Comparison of ENCODE assay signal across 8 mouse cellular contexts in genomic region chr2:125246669-125247068, GRCm38 (mm10). TPM values are rescaled to one million over a fixed set of nuclear protein-coding genes. Genes with fewer than 3 reads are reported as not detected.
DNase-seq lines count a peak whose midpoint lies in the region; ATAC-seq and TF ChIP-seq lines count a peak whose summit lies in the region.

No protein-coding gene starts in this region.

- H3K4me3 ChIP-seq in E14TG2a.4 (replicated peaks; ENCODE audit: low read length), result peak overlapping the region; percentile 45; the same call in 1 of the 2 replicates
- peak overlapping the region; percentile 70 for H3K4me3 ChIP-seq in forebrain, embryonic 14.5 days (ENCODE audit: low read depth, low read length)
- peak overlapping the region; percentile 78 for H3K4me3 ChIP-seq in liver, embryonic 12.5 days

- peak overlapping the region; percentile 76 for H3K4me2 ChIP-seq in forebrain, embryonic 14.5 days (ENCODE audit: low read length)
- peak overlapping the region; percentile 74 for H3K4me2 ChIP-seq in liver, embryonic 12.5 days

- peaks cover 35% of the 10 kb centered on the region for H3K36me3 ChIP-seq in E14TG2a.4 (ENCODE audit: insufficient read depth, low read length)
- 0 out of 2 replicates have a peak, but pooled peaks cover 6% of the 10 kb centered on the region for H3K36me3 ChIP-seq in forebrain, embryonic 14.5 days (ENCODE audit: control insufficient read depth, insufficient read depth, low read length)
- H3K36me3 ChIP-seq in liver, embryonic 12.5 days, result peaks cover 31% of the 10 kb centered on the region

- peak; percentile 45 for DNase-seq in heart, adult 11 months
- no peak for DNase-seq in heart, adult 9 months (ENCODE audit: low spot score in 2 of 2)
- DNase-seq in forebrain, embryonic 14.5 days (ENCODE audit: low spot score), result no peak
- no peak for DNase-seq in ovary, postnatal 14 days (ENCODE audit: low spot score)
- DNase-seq in right cerebral cortex, adult 18-20 months, result no peak
- no peak for DNase-seq in frontal cortex, postnatal 14 days (ENCODE audit: low spot score in 2 of 2)

- peak overlapping the region; percentile 87 for H3K9ac ChIP-seq in forebrain, embryonic 14.5 days (ENCODE audit: low read length)
- H3K9ac ChIP-seq in liver, embryonic 12.5 days, result peak overlapping the region; percentile 94

- no peaks in the 10 kb centered on the region for H3K27me3 ChIP-seq in E14TG2a.4 (ENCODE audit: insufficient read depth, low read length)
- H3K27me3 ChIP-seq in forebrain, embryonic 14.5 days (replicated peaks; ENCODE audit: control insufficient read depth, insufficient read depth, low read length), result no peaks in the 10 kb centered on the region
- no peaks in the 10 kb centered on the region for H3K27me3 ChIP-seq in liver, embryonic 12.5 days (replicated peaks)

- H3K9me3 ChIP-seq in E14TG2a.4 (ENCODE audit: low read length), result peaks cover 79% of the 10 kb centered on the region
- H3K9me3 ChIP-seq in forebrain, embryonic 14.5 days (replicated peaks; ENCODE audit: control insufficient read depth, low read length), result no peaks in the 10 kb centered on the region
- H3K9me3 ChIP-seq in liver, embryonic 12.5 days (replicated peaks), result no peaks in the 10 kb centered on the region

- peak overlapping the region; percentile 86 for H3K27ac ChIP-seq in forebrain, embryonic 14.5 days (ENCODE audit: low read depth, low read length)
- peak overlapping the region; percentile 89 for H3K27ac ChIP-seq in liver, embryonic 12.5 days

- no peak for TF ChIP-seq CTCF in E14TG2a.4 (conservative IDR thresholded peaks at IDR 0.05; ENCODE audit: low read length)

- 0 out of 2 replicates have a peak, but pooled peaks have one; percentile 3 for ATAC-seq in forebrain, embryonic 14.5 days
- no peak for ATAC-seq in liver, embryonic 12.5 days

- no peaks in the 10 kb centered on the region for H3K4me1 ChIP-seq in E14TG2a.4 (replicated peaks; ENCODE audit: low read depth, low read length)
- peaks cover 10% of the 10 kb centered on the region for H3K4me1 ChIP-seq in forebrain, embryonic 14.5 days (ENCODE audit: control insufficient read depth, insufficient read depth, low read length)
- H3K4me1 ChIP-seq in liver, embryonic 12.5 days, result peaks cover 47% of the 10 kb centered on the region

- WGBS in forebrain, embryonic 14.5 days, result 14% methylated on average over 9 of the region's 9 CpGs
- 8% methylated on average over 9 of the region's 9 CpGs for WGBS in liver, embryonic 12.5 days (ENCODE audit: insufficient replicate concordance)

RNA-seq across cellular contexts. Expression of gene Dut, which starts 0.3 kb away (rescaled TPM):
- 127 and 151 TPM in 2 replicates for polyA plus RNA-seq in forebrain, embryonic 14.5 days (2014; fragmentation: Nextera tagmentation; extraction: Ambion mirVana)
- 199 and 210 TPM in 2 replicates for polyA plus RNA-seq in liver, embryonic 12.5 days (2016; fragmentation: Nextera tagmentation; extraction: Ambion mirVana)
